Comparison of ENCODE assay signal across 15 mouse cellular contexts in the genomic region with DNA sequence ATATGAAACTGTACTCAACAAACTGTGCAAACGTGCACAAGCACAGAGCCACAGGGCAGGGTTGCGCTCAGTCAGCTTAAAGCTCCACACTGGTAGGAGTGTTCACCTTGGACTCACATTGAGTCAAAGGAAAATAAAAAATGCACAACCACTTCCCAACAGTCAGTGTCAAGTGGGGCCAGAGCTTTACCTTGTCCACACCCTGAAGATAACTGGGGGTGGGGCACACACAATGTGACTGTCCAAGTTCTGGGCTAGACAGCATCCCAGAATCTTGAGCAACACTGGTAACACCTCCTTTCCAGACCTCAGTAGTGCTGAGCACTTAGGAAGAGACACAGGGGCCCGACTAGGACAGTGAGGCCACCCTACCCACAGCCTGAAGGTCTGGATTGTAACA. TPM values are rescaled to one million over a fixed set of nuclear protein-coding genes. Genes with fewer than 3 reads are reported as not detected.
"Had no signal": no experiment of that assay in that cellular context is flagged by ENCODE, and none has a peak within 500 bp of the region (broad histone marks: within the 10 kb centered on the region; RNA-seq: fewer than 3 reads in every experiment).

No protein-coding gene starts in this region.

- H3K4me1 ChIP-seq: limb, embryonic 12.5 days; limb, embryonic 15.5 days; midbrain, embryonic 13.5 days had no signal

- H3K4me3 ChIP-seq: limb, embryonic 12.5 days; limb, embryonic 15.5 days; midbrain, embryonic 13.5 days had no signal

- H3K4me2 ChIP-seq: limb, embryonic 12.5 days; limb, embryonic 15.5 days; liver, embryonic 11.5 days; lung, embryonic 14.5 days; midbrain, embryonic 13.5 days had no signal

- H3K27me3 ChIP-seq: limb, embryonic 12.5 days; limb, embryonic 15.5 days; midbrain, embryonic 13.5 days had no signal

- H3K27ac ChIP-seq: kidney, postnatal 0 days; limb, embryonic 12.5 days; limb, embryonic 15.5 days; liver, embryonic 14.5 days; macrophage; midbrain, embryonic 13.5 days had no signal

- H3K9ac ChIP-seq: limb, embryonic 12.5 days; limb, embryonic 15.5 days; liver, embryonic 14.5 days; liver, postnatal 0 days; lung, embryonic 14.5 days; midbrain, embryonic 13.5 days had no signal

- DNase-seq: kidney, postnatal 25 days; left cerebral cortex, postnatal 4 days; liver, postnatal 0 days; lung, embryonic 14.5 days; thymus, adult 18-20 months; thymus, postnatal 36 days had no signal

- ATAC-seq: liver, postnatal 0 days; lung, postnatal 0 days; midbrain, embryonic 13.5 days had no signal

- H3K9me3 ChIP-seq: limb, embryonic 12.5 days; limb, embryonic 15.5 days; midbrain, embryonic 13.5 days had no signal

RNA-seq across cellular contexts. Expression of gene Mfap4, which starts 33.6 kb away (rescaled TPM):
- total RNA-seq: megakaryocyte, adult 5-6 weeks had no signal
- polyA plus RNA-seq: macrophage had no signal
